Comparison of ENCODE assay signal across 8 mouse cellular contexts in the genomic region with DNA sequence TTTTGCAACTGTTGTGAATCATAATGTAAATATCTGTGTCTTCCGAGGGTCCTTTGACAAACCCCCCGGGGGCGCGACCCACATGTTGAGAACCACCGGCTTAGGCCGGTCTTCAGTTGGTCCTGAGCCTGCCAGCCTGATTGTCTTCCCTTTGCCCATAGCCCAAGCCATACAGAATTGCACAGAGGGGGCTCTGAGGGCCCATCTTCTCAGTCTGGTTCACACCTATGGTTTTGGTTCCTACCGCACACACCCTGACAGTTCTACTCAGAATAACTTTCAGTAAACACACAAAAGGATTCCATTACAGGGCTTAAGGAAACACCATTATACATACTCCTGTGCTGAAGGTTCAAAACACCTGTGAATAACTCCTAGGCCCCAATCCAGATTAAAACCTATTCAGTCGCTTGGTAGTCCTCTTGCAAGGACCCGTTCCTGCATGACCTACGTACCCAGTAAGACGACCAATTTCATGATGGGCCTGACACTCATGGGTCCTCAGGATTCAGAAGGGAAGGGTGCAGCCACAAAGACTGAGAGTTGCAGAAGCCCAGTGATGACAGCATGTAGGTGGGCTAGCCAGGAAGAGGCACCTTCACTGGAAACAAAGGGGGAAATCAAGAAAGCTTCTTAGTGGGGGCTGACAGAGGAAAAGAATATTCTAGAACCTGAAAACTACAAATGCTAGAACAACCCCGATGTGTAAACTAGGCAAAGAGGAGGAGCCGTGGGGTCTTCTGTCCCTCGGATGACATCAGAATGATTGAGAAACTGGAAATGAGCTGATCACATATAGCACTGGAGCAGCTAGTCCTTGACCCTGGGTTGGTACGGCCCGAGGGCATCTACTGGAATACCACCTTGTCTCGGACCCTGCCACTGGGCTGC. TPM values are rescaled to one million over a fixed set of nuclear protein-coding genes. Genes with fewer than 3 reads are reported as not detected.
DNase-seq lines count a peak whose midpoint lies in the region; ATAC-seq and TF ChIP-seq lines count a peak whose summit lies in the region.

No protein-coding gene starts in this region.

- H3K4me1 ChIP-seq in bone marrow macrophage, adult 2 months (ENCODE audit: control insufficient read depth, insufficient read depth, low read length): peaks cover 55% of the 10 kb centered on the region
- H3K4me1 ChIP-seq in hindbrain, embryonic 11.5 days (replicated peaks; ENCODE audit: control insufficient read depth, insufficient read depth, low read length): peaks cover 10% of the 10 kb centered on the region

- H3K27me3 ChIP-seq in hindbrain, embryonic 11.5 days (ENCODE audit: control insufficient read depth, insufficient read depth, low read length): no peaks in the 10 kb centered on the region

- H3K27ac ChIP-seq in left cerebral cortex, adult 2 months: peak overlapping the region; percentile 99
- peak overlapping the region; percentile 94 for H3K27ac ChIP-seq in bone marrow macrophage, adult 2 months (ENCODE audit: insufficient read depth, low read depth, low read length)
- H3K27ac ChIP-seq in hindbrain, embryonic 11.5 days (ENCODE audit: low read depth, low read length): peak overlapping the region; percentile 93

- intact Hi-C loops in left cerebral cortex, adult 2 months (cut with DNase I): loop anchor here (1.0 to 5.0 kb wide), 4 partner anchors 17 to 824 kb away; no protein-coding TSS in a partner anchor

- H3K4me2 ChIP-seq in hindbrain, embryonic 11.5 days (replicated peaks; ENCODE audit: low read depth, low read length): peak overlapping the region; percentile 62

- 54% methylated on average over 17 of the region's 17 CpGs for WGBS in hindbrain, embryonic 11.5 days

- TF ChIP-seq CTCF in left cerebral cortex, adult 2 months (IDR thresholded peaks at IDR 0.05): no peak
- no peak for TF ChIP-seq CTCF in bone marrow macrophage, adult 2 months (IDR thresholded peaks at IDR 0.05; ENCODE audit: low read depth, low read length)

- TF ChIP-seq POLR2A in bone marrow macrophage, adult 2 months (IDR thresholded peaks at IDR 0.05; ENCODE audit: borderline replicate concordance, low read depth, low read length): no peak

- ATAC-seq in hindbrain, embryonic 11.5 days (ENCODE audit: low FRiP score): no peak

- H3K36me3 ChIP-seq in hindbrain, embryonic 11.5 days (ENCODE audit: control insufficient read depth, insufficient read depth, low read length): no peaks in the 10 kb centered on the region

- peak overlapping the region; percentile 86 for H3K9ac ChIP-seq in hindbrain, embryonic 11.5 days (ENCODE audit: low read depth, low read length)

- no peaks in the 10 kb centered on the region for H3K9me3 ChIP-seq in hindbrain, embryonic 11.5 days (ENCODE audit: control insufficient read depth, low read length)

- DNase-seq in left cerebral cortex, adult 2 months (ENCODE audit: extremely low spot score in 1 of 2, low spot score in 2 of 2): no peak
- DNase-seq in left cerebral cortex, adult 8-10 months (ENCODE audit: low spot score in 2 of 2): no peak
- peak; percentile 35 for DNase-seq in hindbrain, embryonic 11.5 days (ENCODE audit: low spot score)
- DNase-seq in lung, postnatal 4 days: peak; percentile 18 to 21
- no peak for DNase-seq in ovary, postnatal 14 days (ENCODE audit: low spot score)
- no peak for DNase-seq in layer of hippocampus, adult 9-10 months (ENCODE audit: low spot score)
- no peak for DNase-seq in cerebellum, postnatal 14 days

- H3K4me3 ChIP-seq in left cerebral cortex, adult 2 months: peak overlapping the region; percentile 84
- H3K4me3 ChIP-seq in bone marrow macrophage, adult 2 months (ENCODE audit: insufficient read depth, low read length): peak overlapping the region; percentile 70
- H3K4me3 ChIP-seq in hindbrain, embryonic 11.5 days (ENCODE audit: low read depth, low read length): peak overlapping the region; percentile 51; the same call in 1 of the 2 replicates

RNA-seq across cellular contexts. Expression of a gene that starts 18.8 kb away (rescaled TPM):
- total RNA-seq in left cerebral cortex, adult 2 months (2021): 10 to 100 TPM; 32.7 to 39.2 TPM
- 10 to 100 TPM; 26.7 to 46.5 (median 33.3) TPM for total RNA-seq in left cerebral cortex, adult 8-10 months (2022)
- 265 and 268 TPM in 2 replicates for polyA plus RNA-seq in bone marrow macrophage, adult 2 months (2012; ENCODE audit: insufficient read depth, insufficient read length, missing spikeins)
- polyA plus RNA-seq in hindbrain, embryonic 11.5 days (2014; fragmentation: Nextera tagmentation; extraction: Ambion mirVana): 112 and 127 TPM in 2 replicates

Comparison
In these comparisons a context has a peak if more than half of its experiments do, and no peak if none do; other contexts are left out.
1. DNase-seq: peak in hindbrain, embryonic 11.5 days (single experiment) and lung, postnatal 4 days (2 of 2); none in left cerebral cortex, adult 2 months (0 of 2), left cerebral cortex, adult 8-10 months (0 of 2), ovary, postnatal 14 days (single experiment), layer of hippocampus, adult 9-10 months (single experiment) and cerebellum, postnatal 14 days (0 of 2).
2. Peak in every context shown above with its lines, with median percentiles within 50 percentile points of each other: H3K27ac ChIP-seq and H3K4me3 ChIP-seq.